Mouse (Mus musculus) CH12.LX (cell line): ENCODE measurements around the gene Pgp. TPM values are rescaled to one million over a fixed set of nuclear protein-coding genes. Genes with fewer than 3 reads are reported as not detected.
"Not testable (repeated sequence)": the region's sequence is repeated elsewhere in the genome, so short reads cannot be mapped to it uniquely, and the experiment has no call there.

Experiments used
- DNase-seq: peaks from one replicate; pipeline ENCODE4 v3.0.0-alpha.2; 2013; ENCODE audit errors: extremely low read depth
- H3K27ac ChIP-seq: 2 replicates; pipeline ENCODE4 v1.5.1; 2012; ENCODE audit warnings: low read depth, mild to moderate bottlenecking, control low read depth, moderate library complexity; ENCODE audit not compliant: insufficient read depth
- H3K27me3 ChIP-seq: replicated peaks from 2 replicates; pipeline ENCODE3; 2012; ENCODE audit warnings: inconsistent platforms
- H3K36me3 ChIP-seq, 2 experiments: replicated peaks in 1 of 2; 2 replicates each; pipeline versions ENCODE3 to v1.6.1; 2012; ENCODE audit warnings: inconsistent platforms in 1 of 2, low read length in 1 of 2, mild to moderate bottlenecking in 1 of 2, mixed read lengths in 1 of 2, moderate library complexity in 1 of 2; ENCODE audit not compliant: control insufficient read depth in 1 of 2, insufficient read depth in 1 of 2
- H3K4me1 ChIP-seq, 2 experiments: 2 replicates each; pipeline ENCODE4 v1.6.1; 2012; ENCODE audit warnings: inconsistent platforms in 1 of 2, moderate library complexity in 1 of 2; ENCODE audit not compliant: insufficient read depth in 2 of 2, control insufficient read depth in 1 of 2
- H3K4me2 ChIP-seq: 2 replicates; pipeline ENCODE4 v1.6.1; 2012; ENCODE audit warnings: low read depth, mild to moderate bottlenecking, control low read depth; ENCODE audit not compliant: poor library complexity, insufficient read depth, severe bottlenecking
- H3K4me3 ChIP-seq, 3 experiments: fragments of 150-350 bp in 1 of 3; sonication (generic) in 1 of 3; replicated peaks in 1 of 3; 2 replicates each; pipeline versions ENCODE3 to v1.5.1; 2011 to 2012; ENCODE audit warnings: low read depth in 2 of 3, low read length in 2 of 3, mild to moderate bottlenecking in 2 of 3, moderate library complexity in 2 of 3, control low read depth in 1 of 3, improper control_type of control experiment in 1 of 3, inconsistent platforms in 1 of 3, mixed read lengths in 1 of 3; ENCODE audit not compliant: poor library complexity in 1 of 3
- H3K79me2 ChIP-seq: replicated peaks from 2 replicates; pipeline ENCODE4 v1.6.1; 2012; ENCODE audit warnings: mild to moderate bottlenecking, moderate library complexity; ENCODE audit not compliant: control insufficient read depth, poor library complexity, insufficient read depth, severe bottlenecking; ENCODE audit errors: extremely low read depth
- H3K9ac ChIP-seq: 2 replicates; pipeline ENCODE4 v1.6.1; 2012; ENCODE audit warnings: low read depth, mild to moderate bottlenecking, control low read depth, moderate library complexity; ENCODE audit not compliant: insufficient read depth
- H3K9me3 ChIP-seq: replicated peaks from 2 replicates; pipeline ENCODE3; 2012; ENCODE audit warnings: low read length, inconsistent platforms, mixed read lengths
- CHD1 ChIP-seq: IDR thresholded peaks from 2 replicates; pipeline ENCODE4 v1.6.1; 2012; ENCODE audit warnings: low read depth, low read length, improper control_type of control experiment, inconsistent platforms
- CHD2 ChIP-seq: IDR thresholded peaks from 2 replicates; pipeline ENCODE4 v1.6.1; 2011; ENCODE audit warnings: low read length, improper control_type of control experiment
- CTCF ChIP-seq, 2 experiments: IDR thresholded peaks in 1 of 2; conservative IDR thresholded peaks in 1 of 2; 2 replicates each; pipeline ENCODE4 v1.5.1; 2011 to 2012; ENCODE audit warnings: low read depth in 2 of 2, low read length in 2 of 2, improper control_type of control experiment in 1 of 2, inconsistent platforms in 1 of 2, mild to moderate bottlenecking in 1 of 2, moderate library complexity in 1 of 2
- ELF1 ChIP-seq: IDR thresholded peaks from 2 replicates; pipeline ENCODE4 v1.6.1; 2014; ENCODE audit warnings: low read depth, mild to moderate bottlenecking, inconsistent platforms, low read length, improper control_type of control experiment
- EP300 ChIP-seq: IDR thresholded peaks from 2 replicates; pipeline ENCODE4 v1.6.1; 2011; ENCODE audit warnings: low read length, improper control_type of control experiment
- JUN ChIP-seq: IDR thresholded peaks from 2 replicates; pipeline ENCODE4 v1.6.1; 2011; ENCODE audit warnings: low read depth, mild to moderate bottlenecking, low read length, improper control_type of control experiment, moderate library complexity; ENCODE audit not compliant: insufficient read depth
- MAZ ChIP-seq: IDR thresholded peaks from 2 replicates; pipeline ENCODE4 v1.6.1; 2012; ENCODE audit warnings: low read depth, mild to moderate bottlenecking, inconsistent platforms, low read length, improper control_type of control experiment, moderate library complexity
- MXI1 ChIP-seq: IDR thresholded peaks from 2 replicates; pipeline ENCODE4 v1.6.1; 2011; ENCODE audit warnings: mild to moderate bottlenecking, low read depth, low read length, improper control_type of control experiment
- NELFE ChIP-seq: IDR thresholded peaks from 2 replicates; pipeline ENCODE4 v1.6.1; 2011; ENCODE audit warnings: low read depth, low read length, improper control_type of control experiment
- NRF1 ChIP-seq: IDR thresholded peaks from 2 replicates; pipeline ENCODE4 v1.6.1; 2014; ENCODE audit warnings: low read depth, mild to moderate bottlenecking, inconsistent platforms, low read length, improper control_type of control experiment, moderate library complexity
- POLR2A ChIP-seq: IDR thresholded peaks from 2 replicates; pipeline ENCODE4 v1.6.1; 2011; ENCODE audit warnings: low read depth, mild to moderate bottlenecking, improper control_type of control experiment, low read length
- RCOR1 ChIP-seq: conservative IDR thresholded peaks from 2 replicates; pipeline ENCODE4 v1.6.1; 2012; ENCODE audit warnings: low read depth, mild to moderate bottlenecking, inconsistent platforms, low read length, improper control_type of control experiment
- USF1 ChIP-seq: IDR thresholded peaks from 2 replicates; pipeline ENCODE4 v1.6.1; 2014; ENCODE audit warnings: low read depth, mild to moderate bottlenecking, inconsistent platforms, low read length, improper control_type of control experiment
- USF2 ChIP-seq: conservative IDR thresholded peaks from 2 replicates; pipeline ENCODE4 v1.6.1; 2011; ENCODE audit warnings: low read depth, low read length, improper control_type of control experiment
- ZC3H11A ChIP-seq: IDR thresholded peaks from 2 replicates; pipeline ENCODE4 v1.6.1; 2012; ENCODE audit warnings: low read depth, mild to moderate bottlenecking, inconsistent platforms, low read length, improper control_type of control experiment
- ZMIZ1 ChIP-seq: IDR thresholded peaks from 2 replicates; pipeline ENCODE4 v1.6.1; 2012; ENCODE audit warnings: low read depth, mild to moderate bottlenecking, inconsistent platforms, low read length, improper control_type of control experiment
- ZNF384 ChIP-seq: IDR thresholded peaks from 2 replicates; pipeline ENCODE4 v1.6.1; 2012; ENCODE audit warnings: low read depth, low read length, improper control_type of control experiment, inconsistent platforms
- dilution Hi-C: fragments of 300-500 bp; cut with MboI; formaldehyde crosslinking; loops from 2 replicates; pipeline ENCODE4 v1.14.3; 2020; ENCODE audit warnings: low sequenced_read_pairs; ENCODE audit not compliant: extremely low pct_unique_long_range_greater_than_20kb, extremely low pct_ligation_motif_present
- in situ Hi-C: fragments of 300-500 bp; cut with MboI; formaldehyde crosslinking; loops from 3 replicates; pipeline ENCODE4 v1.14.3; 2019; ENCODE audit warnings: low sequenced_read_pairs, low pct_ligation_motif_present, low pct_unique_long_range_greater_than_20kb, mixed read lengths
- polyA plus RNA-seq: library from polyadenylated mRNA; unstranded; fragments of >175 nt; gene quantifications from 2 replicates; pipeline ENCODE4 v1.2.1, GENCODE M21; 2012; ENCODE audit warnings: low read depth; ENCODE audit not compliant: insufficient read length
- total RNA-seq, 2 experiments: library from RNA; depleted of rRNA; stranded (reverse); fragments of 300-350 nt in 1 of 2; fragments of >200 nt in 1 of 2; gene quantifications; 2 replicates each; pipeline ENCODE4 v1.2.3; 2012 to 2014

Gene Pgp
- total and polyA plus RNA-seq, 3 experiments, result 14.2 to 41.8 (median 41.6) TPM

DNA sequence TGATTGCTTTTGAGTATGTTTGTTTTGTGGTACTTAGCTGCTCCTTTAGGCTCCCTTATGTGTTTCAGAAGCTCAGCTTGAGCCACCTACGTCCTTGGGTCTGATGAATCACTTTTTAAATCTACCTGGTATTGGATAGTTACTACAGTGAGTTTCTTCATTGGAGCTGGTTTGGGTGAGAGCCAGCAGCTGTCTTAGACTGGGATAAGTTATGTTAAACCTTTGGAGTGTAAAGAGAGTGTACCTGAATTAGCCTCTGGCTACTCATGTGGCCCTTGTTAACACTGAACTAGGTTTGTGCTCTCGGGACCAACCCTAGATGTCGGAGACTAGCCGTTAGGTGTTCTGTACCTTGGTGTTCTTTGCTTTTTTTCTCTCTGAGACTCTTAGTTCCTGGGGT lies 47.1 kb upstream of the Pgp start:
- in situ Hi-C loops, result no loop called here
- H3K4me1 ChIP-seq, result peaks cover 0 to 12% of the 10 kb centered on the region in 2 experiments; a peak in 1 of 4 replicates
- H3K9ac ChIP-seq, result no peak overlapping the region
- H3K27ac ChIP-seq, result no peak overlapping the region
- H3K4me2 ChIP-seq, result no peak overlapping the region
- no peaks in the 10 kb centered on the region for H3K27me3 ChIP-seq
- H3K79me2 ChIP-seq, result peaks cover 34% of the 10 kb centered on the region
- no peaks in the 10 kb centered on the region for H3K9me3 ChIP-seq
- TF ChIP-seq MXI1, result no peak
- no peak for TF ChIP-seq ZMIZ1
- no peak for TF ChIP-seq EP300
- TF ChIP-seq CHD1, result no peak
- no peak for TF ChIP-seq NRF1
- TF ChIP-seq ZC3H11A, result no peak
- TF ChIP-seq JUN, result no peak
- no peak for TF ChIP-seq ZNF384
- no peak for TF ChIP-seq ELF1
- no peak for TF ChIP-seq USF2
- TF ChIP-seq NELFE, result no peak
- TF ChIP-seq, all 38 proteins: peak for 0
- H3K36me3 ChIP-seq, result peaks cover 63 to 73% of the 10 kb centered on the region in 2 experiments
- dilution Hi-C loops, result no loop called here
- no peak overlapping the region for H3K4me3 ChIP-seq
- no peak for DNase-seq

DNA sequence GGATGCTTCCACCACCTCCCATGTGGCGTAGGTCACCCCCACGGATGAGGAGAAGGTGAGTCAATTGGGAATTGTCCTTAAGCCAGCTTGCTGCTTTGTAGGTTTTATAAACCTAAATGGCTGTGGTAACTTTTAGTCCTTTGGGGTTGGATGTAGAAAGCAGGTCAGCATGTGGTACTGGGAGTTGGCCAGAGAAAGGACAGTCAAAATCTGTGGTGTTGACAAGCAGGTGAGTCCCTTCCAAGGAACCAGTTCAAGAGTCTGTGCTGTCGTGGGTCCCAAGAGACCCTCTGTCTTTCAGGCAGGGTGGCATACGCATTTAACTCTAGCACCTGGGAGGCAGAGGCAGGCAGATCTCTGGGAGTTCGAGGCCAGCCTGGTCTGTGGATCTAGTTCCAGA lies 45.7 kb upstream of the Pgp start:
- Histone ChIP-seq H3K4me1 (peaks cover 0 to 10% of the 10 kb centered on the region in 2 experiments; a peak in 1 of 4 replicates), H3K27ac (no peak overlapping the region), H3K36me3 (peaks cover 57 to 66% of the 10 kb centered on the region in 2 experiments), H3K4me2 (no peak overlapping the region), H3K79me2 (peaks cover 25% of the 10 kb centered on the region), H3K4me3 (no peak overlapping the region), H3K27me3 (no peaks in the 10 kb centered on the region), H3K9ac (no peak overlapping the region), H3K9me3 (no peaks in the 10 kb centered on the region)
- in situ Hi-C loops (no loop called here), dilution Hi-C loops (no loop called here)
- no peak for TF ChIP-seq MAZ
- no peak for TF ChIP-seq RCOR1
- no peak for TF ChIP-seq CHD2
- no peak for TF ChIP-seq POLR2A
- no peak for TF ChIP-seq USF1
- TF ChIP-seq EP300, result no peak
- TF ChIP-seq NRF1, result no peak
- no peak for TF ChIP-seq CTCF (conservative IDR thresholded peaks at IDR 0.05 in 1 of 2, IDR thresholded peaks at IDR 0.05 in 1 of 2; ENCODE audit: low read depth in 2 of 2, low read length in 2 of 2)
- TF ChIP-seq USF2, result no peak
- no peak for TF ChIP-seq ZMIZ1
- no peak for DNase-seq

DNA sequence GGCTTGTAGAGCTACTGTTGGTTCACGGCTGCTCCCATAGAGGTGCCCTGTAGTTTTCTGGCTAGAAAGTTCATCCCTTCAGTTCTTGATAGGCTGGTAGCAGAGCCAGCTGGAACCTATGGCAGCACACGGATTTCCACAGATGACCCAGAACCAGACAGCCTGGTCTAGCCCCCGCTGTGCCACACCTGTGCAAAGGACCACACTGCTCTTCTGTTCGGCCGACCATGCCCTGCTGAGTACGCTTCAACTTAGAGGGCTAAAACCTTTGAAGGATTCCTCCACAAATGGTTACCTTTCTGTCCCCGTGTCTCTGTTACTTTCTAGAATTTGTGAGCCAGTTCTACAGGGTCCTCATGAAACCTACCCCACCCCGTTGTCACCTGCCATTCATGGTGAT lies 44.9 kb upstream of the Pgp start:
- H3K9me3 ChIP-seq, dilution Hi-C loops, H3K27me3 ChIP-seq, H3K4me3 ChIP-seq, DNase-seq, H3K27ac ChIP-seq, H3K9ac ChIP-seq, H3K4me2 ChIP-seq, in situ Hi-C loops: not testable (repeated sequence)
- Histone ChIP-seq H3K79me2 (peaks cover 19% of the 10 kb centered on the region), H3K36me3 (peaks cover 56 to 66% of the 10 kb centered on the region in 2 experiments), H3K4me1 (peaks cover 0 to 18% of the 10 kb centered on the region in 2 experiments; a peak in 1 of 4 replicates)
